Mouse (Mus musculus) frontal cortex, postnatal 10 days (tissue): ENCODE data around the gene Gm21119.
"Not testable (repeated sequence)": the region's sequence is repeated elsewhere in the genome, so short reads cannot be mapped to it uniquely, and the experiment has no call there.

ENCODE experiments used
- DNase-seq, 2 experiments: peaks; one replicate each; pipeline ENCODE4 v3.0.0; 2022; ENCODE audit warnings: low spot score in 2 of 2, mixed read lengths in 1 of 2

Gene Gm21119

GRCm38 (mm10) chr8:20614619-20615018 lies at the start of gene Gm21119:
Gene Gm21119, plus strand, starts transcription at chr8:20614919.
- not testable (repeated sequence) for DNase-seq

DNA sequence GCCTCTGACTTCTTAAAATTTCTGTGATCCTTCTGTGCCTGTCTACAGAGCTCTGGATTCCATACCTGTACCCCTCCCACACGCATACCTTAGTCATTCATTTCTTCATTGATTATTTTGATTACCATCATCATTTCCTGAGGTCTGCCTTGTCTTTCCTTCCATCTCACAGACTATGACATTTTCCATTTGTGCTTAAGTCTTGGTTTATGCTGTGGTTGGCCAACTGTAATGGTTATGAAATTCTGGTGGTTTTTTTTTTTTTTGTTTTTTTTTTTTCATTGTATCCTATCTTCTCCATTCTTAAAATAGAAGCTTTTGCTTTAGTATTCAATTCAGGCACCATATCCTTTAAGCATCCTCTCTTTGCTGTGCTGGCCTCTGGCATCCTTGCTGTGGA lies 48.0 kb upstream of the Gm21119 start:
- not testable (repeated sequence) for DNase-seq

GRCm38 (mm10) chr8:20581081-20581480 lies 33.6 kb upstream of the Gm21119 start:
- peak in 1 of 2 experiments; percentile 22 for DNase-seq

- DNase-seq: not testable (repeated sequence)
Measured at GRCm38 (mm10) chr8:20582772-20583171, 31.9 kb upstream of the Gm21119 start.

DNA sequence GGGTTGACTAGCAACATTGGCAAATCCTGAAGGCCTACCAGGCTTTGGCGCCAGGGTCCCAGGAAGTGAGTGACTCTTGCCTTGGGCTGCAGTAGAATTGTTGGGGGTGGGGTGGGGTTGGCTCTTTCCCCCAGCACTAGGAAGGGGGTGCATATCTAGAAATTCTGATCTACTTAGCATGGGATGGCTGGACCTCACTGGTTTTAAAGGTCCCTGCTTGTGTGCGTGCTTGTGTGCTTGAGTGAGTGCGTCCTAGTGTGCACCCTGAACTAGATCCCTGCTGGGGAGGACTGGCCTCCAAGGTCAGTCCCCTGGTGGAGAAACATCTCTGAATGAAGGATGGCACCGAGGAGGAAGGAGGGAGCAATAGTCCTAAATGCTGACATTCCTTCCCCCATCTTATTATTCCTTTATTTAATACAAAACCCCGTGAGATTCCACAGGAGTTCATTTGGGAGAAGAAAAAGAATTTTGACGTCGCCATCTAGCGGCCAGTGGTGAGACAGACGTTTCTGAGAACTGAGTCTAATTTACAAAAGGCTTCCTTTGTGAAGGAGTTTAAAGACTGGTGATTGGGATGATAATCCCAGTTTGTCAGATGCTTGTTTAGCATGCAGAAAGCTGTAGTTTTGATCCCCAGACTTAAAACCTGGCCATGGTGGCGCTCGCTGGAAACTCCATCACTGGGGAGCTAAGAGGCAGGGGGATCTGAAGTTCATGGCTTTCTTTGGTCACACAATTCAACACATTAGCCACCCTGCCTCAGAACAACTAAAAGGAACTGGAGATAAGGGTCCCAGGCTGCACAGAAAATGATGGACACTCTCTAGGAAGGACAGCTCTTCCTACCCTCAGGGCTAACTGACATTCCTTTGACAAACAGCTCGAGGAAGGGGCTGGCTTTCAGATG lies 26.2 kb upstream of the Gm21119 start:
- DNase-seq: peak in 1 of 2 experiments; percentile 19

DNA sequence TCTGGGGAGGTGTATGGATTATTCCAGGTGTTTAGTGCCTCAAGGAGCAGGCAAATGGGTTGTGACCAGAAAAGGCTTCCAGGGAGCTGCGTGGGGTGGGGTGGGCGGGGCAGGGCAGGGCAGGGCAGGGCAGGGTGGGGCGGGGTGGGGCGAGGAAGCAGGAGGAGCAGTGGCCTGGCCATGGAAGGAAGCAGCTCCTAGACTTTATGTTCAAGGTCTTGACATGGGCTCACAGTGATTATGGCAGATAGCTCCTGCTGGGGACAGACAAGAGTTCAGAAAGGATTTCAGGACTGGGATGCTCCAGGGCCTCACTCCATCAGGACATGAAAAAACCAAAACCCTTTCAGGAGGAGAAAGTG lies 25.6 kb upstream of the Gm21119 start:
- peak; percentile 22 to 34 for DNase-seq

DNA sequence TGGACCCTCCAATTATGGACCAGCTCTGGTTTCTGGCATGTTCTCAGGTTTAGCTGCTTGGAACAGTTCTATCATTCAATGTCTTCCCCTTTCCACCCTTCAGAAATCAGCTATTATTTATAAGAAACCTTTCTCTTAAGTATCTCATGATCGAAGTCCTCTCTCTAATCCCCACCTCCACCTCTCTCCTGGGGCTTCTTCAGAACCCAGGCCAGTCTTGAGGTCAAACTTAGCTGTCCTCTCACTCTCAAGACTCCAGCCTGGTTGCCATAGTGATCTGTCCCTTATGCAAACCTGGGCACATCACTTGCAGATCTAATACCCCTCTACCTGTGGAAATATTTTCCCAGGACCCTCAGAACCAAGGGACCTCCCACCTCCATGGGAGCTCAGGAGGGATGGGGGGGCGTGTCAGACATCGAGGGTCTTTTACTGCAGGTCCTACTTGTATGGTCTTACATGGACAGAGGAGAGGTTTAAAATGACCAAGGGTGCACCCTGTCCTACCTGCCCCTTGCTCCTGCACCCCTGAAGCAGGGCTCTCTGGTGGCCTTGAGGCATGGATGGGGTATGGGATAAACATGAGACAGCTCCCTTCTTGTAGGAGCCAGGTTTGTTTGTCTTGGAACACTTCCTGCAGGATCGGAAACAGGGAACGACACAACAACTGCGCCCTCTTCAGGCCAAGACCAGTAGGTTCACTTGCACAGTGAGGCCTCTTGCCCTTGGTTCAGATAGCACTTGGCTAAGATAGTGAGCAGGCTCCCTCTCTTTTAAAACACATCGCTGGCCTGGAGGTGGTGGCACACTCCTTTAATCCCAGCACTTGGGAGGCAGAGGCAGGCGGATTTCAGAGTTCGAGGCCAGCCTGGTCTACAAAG lies 24.4 kb upstream of the Gm21119 start:
- DNase-seq: peak; percentile 28 to 53

- not testable (repeated sequence) for DNase-seq
Measured at GRCm38 (mm10) chr8:20591002-20591401, 23.7 kb upstream of the Gm21119 start.

DNA sequence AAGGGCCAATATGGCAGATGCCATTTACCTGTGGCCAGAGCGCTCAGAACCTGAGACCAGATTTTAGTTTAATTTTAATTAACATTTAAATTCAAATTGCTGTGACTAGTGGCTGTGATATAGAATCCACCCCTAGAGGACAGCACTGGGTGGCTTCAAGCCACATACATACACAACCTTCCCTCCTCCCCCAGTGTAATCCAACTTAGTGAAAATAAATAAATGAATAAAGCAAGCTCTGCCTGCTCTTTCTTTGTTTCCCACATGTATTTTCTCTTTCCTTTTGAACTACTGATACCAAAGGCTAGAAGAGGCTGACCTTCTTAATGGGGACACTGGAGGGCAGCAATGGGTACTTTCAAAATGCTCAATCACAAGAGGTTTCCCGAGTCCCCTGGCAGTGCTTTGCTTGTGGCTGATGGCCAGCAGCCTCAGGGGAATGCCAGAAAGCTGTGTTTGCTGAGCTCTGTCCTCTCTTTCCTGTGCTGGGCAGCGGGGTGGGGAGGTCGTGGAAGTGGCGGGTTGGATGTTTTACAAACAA lies 21.9 kb upstream of the Gm21119 start:
- peak in 1 of 2 experiments; percentile 21 for DNase-seq

GRCm38 (mm10) chr8:20593841-20594240 lies 20.9 kb upstream of the Gm21119 start:
- DNase-seq: peak; percentile 63 to 64

DNA sequence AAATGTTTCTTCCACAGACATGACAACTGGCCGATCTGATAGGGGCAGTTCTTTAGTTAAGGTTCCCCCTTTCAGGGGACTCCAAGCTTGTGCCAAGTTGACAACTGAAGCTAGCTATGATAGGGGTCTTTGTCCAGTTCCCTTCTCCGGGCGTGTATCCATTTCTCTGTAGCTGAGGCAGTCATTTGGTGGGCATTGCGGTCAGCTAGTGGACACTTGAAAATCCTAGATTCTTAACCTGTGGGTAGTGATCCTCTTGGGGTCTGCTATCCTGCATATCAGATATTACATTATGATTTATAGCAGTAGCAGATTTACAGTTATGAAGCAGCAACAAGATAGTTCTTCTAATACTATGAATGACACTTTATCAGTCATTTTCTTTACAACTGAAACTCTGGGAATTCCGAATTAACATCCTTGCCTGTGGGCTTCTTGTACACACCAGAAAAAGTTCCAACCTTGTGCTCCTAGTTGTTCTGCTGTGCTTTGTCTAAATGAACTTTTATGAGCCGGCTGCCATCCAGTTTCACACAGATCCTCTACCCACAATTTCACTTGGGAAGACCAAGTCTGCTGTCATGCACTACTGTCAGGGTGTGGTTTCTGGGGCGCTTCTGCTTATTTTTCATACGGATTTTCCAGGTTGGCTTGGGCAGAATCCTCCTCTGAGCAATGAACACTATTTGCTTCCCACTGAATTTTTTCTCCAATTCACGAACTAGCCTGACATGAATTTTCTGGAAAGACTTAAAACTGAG lies 18.5 kb upstream of the Gm21119 start:
- not testable (repeated sequence) for DNase-seq

DNA sequence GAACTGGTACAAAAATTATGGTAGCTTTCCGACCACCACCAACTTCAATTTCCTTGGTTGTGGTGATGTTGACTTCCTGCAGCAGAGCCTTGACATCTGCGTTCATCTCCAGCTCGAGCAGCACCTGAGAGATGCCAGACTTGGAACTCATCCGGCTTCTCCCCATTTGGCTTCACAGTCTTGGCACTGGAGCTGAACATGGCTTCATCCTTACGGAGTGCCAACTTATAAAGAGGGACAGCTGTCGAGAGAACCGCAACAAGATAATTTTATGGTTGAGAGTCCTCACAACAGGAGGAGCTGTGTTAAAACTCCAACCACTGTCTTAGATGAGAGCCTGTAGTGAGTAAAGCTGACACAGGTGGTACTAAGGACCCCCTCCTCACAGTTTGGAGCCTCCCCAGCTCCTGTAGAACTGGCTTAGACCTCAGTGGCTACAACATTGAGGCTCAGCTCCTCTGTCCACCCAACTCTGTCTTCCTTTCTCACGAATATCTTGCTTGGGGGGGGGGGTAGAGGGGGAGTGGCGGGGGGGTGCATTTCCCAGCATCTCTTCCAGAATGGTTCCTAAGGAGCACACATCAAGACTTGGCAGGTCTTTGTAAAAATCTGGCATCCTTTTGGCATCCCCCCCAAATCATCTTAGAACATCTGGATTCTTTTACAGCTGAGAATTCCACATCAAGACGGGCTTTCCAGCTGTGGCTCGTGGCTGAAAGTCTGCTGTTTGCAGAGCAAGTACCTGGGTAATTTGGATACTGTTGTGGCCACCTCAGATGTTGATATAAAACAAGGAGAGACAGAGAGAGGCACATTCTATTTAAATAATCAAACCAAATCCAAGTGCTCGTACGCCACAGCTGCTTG lies 17.6 kb upstream of the Gm21119 start:
- peak; percentile 66 to 68 for DNase-seq

GRCm38 (mm10) chr8:20598300-20599170 lies 16.2 kb upstream of the Gm21119 start:
- DNase-seq: not testable (repeated sequence)

DNA sequence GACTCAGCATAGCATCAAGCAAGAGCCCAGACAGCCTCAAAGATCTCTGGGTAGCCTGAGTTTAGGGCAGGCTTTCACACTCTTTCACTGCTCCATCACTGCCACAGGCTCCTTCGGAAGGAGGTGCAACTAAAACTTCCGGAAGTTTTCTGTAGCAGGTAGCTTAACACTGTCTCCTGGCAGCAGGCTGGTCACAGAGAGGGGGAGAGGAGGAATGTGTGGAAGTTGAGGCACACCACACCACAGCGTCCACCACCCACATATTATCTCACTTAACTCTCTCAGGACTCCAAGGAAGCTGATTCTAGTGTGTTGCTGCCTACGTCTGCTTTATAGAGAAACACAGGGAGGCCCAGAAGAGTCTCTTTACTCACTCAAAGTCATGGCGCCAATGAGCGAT lies 15.4 kb upstream of the Gm21119 start:
- not testable (repeated sequence) for DNase-seq

GRCm38 (mm10) chr8:20610856-20611255 lies 3.9 kb upstream of the Gm21119 start:
- not testable (repeated sequence) for DNase-seq

DNA sequence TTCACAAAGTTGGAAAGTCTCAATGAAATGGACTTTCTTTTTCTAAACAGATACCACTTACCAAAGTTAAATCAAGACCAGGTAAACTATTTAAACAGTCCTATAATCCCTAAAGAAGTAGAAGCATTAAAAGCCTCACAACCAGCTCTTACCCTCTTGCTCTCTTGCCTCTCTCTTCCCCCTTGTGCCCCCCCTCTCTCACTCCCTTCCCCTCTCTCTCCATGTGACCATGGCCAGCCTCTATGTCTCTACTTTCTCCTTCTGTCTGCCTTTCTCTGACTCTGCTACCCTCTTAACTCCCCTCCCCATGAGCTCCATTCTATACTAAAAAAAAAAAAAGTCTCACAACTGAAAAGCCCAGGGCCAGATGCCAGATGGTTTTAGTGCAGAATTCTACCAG lies 2.0 kb upstream of the Gm21119 start:
- DNase-seq: not testable (repeated sequence)

- DNase-seq: not testable (repeated sequence)
Measured at GRCm38 (mm10) chr8:20630766-20631165, 16.0 kb downstream of the Gm21119 start.

DNA sequence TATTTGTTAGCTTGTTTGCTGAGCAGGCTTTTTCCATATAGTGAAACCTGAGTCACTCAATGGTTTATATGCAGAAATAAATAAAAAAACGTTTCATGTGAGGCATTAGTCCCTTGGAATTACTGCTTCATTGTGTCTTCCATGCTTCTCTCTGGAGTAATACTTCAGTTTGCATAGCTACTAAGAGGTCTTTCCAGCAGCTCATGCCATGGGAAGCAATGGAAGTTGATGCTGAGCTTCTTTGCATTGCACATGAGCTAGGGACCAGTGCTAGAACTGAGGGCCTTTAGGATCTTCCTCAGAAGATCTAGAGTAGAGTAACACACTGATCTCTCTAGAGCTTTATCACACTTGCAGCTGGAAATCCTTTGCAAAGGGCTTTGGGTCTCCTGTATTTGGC lies 23.2 kb downstream of the Gm21119 start:
- not testable (repeated sequence) for DNase-seq

- peak in 1 of 2 experiments; percentile 3 for DNase-seq
Measured at GRCm38 (mm10) chr8:20643536-20643935, 28.8 kb downstream of the Gm21119 start.
